Mouse (Mus musculus): ENCODE data around the gene Npepps. TPM values are rescaled to one million over a fixed set of nuclear protein-coding genes. Genes with fewer than 3 reads are reported as not detected.
"Not testable (repeated sequence)": the region's sequence is repeated elsewhere in the genome, so short reads cannot be mapped to it uniquely, and the experiment has no call there.

Gene Npepps
- total RNA-seq, 2 experiments from 2014 or later = 64.2 to 71.8 TPM

DNA sequence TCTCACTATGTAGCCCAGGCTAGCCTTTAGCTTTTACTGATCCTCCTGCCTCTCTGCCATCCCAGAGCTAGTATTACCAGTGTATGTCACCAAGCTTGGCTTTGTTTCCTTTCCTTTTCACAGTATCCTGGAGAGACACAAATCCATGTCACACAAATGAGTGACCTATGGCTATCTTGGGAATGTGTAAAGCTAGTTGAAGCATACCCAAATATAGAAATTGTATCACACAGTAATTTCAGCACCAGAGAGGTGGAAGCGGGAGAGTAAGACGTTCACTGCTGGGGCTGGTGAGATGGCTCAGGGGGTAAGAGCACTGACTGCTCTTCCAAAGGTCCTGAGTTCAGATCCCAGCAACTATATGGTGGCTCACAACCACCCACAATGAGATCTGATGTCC lies 19.5 kb upstream of the Npepps start:
- DNase-seq = no peak
- intact Hi-C loops (cut with DNase I) = no loop called here

GRCm38 (mm10) chr11:97296542-97296941 lies 16.1 kb upstream of the Npepps start:
- DNase-seq = peak; percentile 18 to 52
- intact Hi-C loops (cut with DNase I) = no loop called here

DNA sequence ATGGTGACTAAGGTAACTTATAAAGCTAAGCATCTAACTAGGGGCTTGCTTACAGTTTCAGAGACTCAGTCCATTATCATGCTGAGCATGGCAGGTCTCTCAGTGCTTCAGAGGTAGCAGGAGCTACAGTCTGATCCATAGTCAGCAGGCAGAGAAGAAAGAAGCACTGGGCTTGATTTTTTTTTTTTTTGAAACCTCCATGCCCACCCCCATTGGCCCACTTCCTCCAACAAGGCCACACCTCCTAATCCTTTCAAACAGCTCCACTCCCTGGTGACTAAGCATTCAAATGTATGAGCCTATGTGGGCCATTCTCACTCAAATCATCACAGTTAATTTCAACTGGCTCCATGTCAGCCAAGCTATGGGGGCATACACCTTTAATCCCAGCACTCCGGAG lies 12.3 kb upstream of the Npepps start:
- intact Hi-C loops (cut with DNase I) = no loop called here
- DNase-seq = no peak

- intact Hi-C loops (cut with DNase I) = no loop called here
Observed at GRCm38 (mm10) chr11:97289276-97290230, 9.1 kb upstream of the Npepps start.

GRCm38 (mm10) chr11:97287643-97288042 lies 7.2 kb upstream of the Npepps start:
- intact Hi-C loops (cut with DNase I) = no loop called here
- no peak for DNase-seq

More at GRCm38 (mm10) chr11:97289276-97290230, 9.1 kb upstream of the Npepps start:
- peak; percentile 51 to 72 for DNase-seq

GRCm38 (mm10) chr11:97286973-97287372 lies 6.5 kb upstream of the Npepps start:
- no peak for DNase-seq
- intact Hi-C loops (cut with DNase I) = no loop called here

- intact Hi-C loops (cut with DNase I) = no loop called here
- peak; percentile 27 to 53 for DNase-seq
Observed at GRCm38 (mm10) chr11:97285852-97286775, 5.7 kb upstream of the Npepps start.

GRCm38 (mm10) chr11:97284854-97285253 lies 4.4 kb upstream of the Npepps start:
- intact Hi-C loops (cut with DNase I) = no loop called here
- no peak for DNase-seq

- intact Hi-C loops (cut with DNase I) = no loop called here
- DNase-seq = no peak
Observed at GRCm38 (mm10) chr11:97282179-97282578, 1.7 kb upstream of the Npepps start.

- intact Hi-C loops (cut with DNase I) = loop anchor here (1.0 to 2.0 kb wide), 2 partner anchors 31 to 36 kb away; partner anchors contain the start of gene Mrpl45
- peak; percentile 72 to 78 for DNase-seq
Observed at GRCm38 (mm10) chr11:97279405-97280215, 828 bp downstream of the Npepps start.

DNA sequence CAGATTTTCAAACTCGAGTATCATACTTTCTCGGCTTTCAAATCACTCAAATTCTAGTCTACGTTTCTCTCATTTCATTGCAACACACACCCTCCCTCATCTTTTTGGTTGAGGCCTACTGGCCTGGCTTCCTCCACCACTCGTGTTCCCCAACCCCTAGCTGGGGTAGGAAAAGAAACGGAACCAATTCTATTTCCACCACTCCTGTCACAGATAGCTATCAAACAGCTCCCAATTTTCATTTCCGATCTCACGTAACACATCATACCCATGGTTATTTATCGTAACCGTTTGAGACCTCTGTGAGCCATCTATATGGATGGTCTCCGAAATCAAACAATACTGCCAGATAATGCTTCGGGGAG lies 1.4 kb downstream of the Npepps start:
- DNase-seq = no peak
- intact Hi-C loops (cut with DNase I) = loop anchor here (2.0 kb wide), 1 partner anchor 32 kb away; no protein-coding TSS in a partner anchor

DNA sequence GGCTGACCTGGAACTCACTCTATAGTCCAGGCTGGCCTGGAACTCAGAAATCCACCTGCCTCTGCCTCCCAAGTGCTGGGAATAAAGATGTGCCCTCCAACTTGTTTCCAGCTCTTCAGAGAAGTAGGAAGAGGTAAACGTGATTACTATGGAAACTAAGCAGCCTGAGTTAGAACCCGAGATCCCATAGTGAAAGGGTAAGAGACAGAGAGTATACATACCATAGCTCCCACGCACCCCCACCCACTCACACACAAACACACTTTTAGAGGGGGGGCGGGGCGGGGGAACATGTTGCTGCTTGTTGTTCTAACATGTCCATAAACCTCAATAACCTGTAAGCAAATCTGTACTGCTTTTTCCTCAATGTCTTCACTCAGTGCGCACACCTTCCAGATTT lies 2.0 kb downstream of the Npepps start:
- DNase-seq = no peak
- intact Hi-C loops (cut with DNase I) = loop anchor here (2.0 kb wide), 1 partner anchor 32 kb away; no protein-coding TSS in a partner anchor

DNA sequence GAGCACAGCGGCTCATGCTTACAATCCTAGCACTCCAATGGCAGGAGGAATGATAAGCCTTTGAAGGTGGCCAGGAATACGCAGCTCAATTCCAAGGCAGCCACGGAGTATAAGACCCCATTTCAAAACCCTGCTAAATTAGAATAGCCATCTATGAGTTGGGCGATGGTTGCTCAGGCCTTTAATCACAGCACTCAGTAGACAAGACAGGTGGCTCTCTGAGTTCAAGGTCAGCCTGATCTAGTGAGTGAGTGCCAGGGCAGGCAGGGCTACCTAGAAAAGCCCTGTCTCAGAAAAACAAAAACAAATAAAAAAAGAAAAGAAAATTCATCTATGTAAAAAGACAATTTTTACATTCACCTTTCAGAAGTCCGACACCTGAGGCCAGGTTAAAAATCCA lies 3.3 kb downstream of the Npepps start:
- intact Hi-C loops (cut with DNase I) = no loop called here
- DNase-seq = peak in 1 of 2 experiments; percentile 7

GRCm38 (mm10) chr11:97276019-97276418 lies 4.4 kb downstream of the Npepps start:
- no peak for DNase-seq
- intact Hi-C loops (cut with DNase I) = no loop called here

GRCm38 (mm10) chr11:97275349-97275748 lies 5.1 kb downstream of the Npepps start:
- no peak for DNase-seq
- intact Hi-C loops (cut with DNase I) = no loop called here

GRCm38 (mm10) chr11:97274947-97275346 lies 5.5 kb downstream of the Npepps start:
- intact Hi-C loops (cut with DNase I); DNase-seq: not testable (repeated sequence)

- intact Hi-C loops (cut with DNase I) = no loop called here
- DNase-seq = no peak
Observed at GRCm38 (mm10) chr11:97273613-97274012, 6.8 kb downstream of the Npepps start.

- no peak for DNase-seq
- intact Hi-C loops (cut with DNase I) = no loop called here
Observed at GRCm38 (mm10) chr11:97272835-97273234, 7.6 kb downstream of the Npepps start.

DNA sequence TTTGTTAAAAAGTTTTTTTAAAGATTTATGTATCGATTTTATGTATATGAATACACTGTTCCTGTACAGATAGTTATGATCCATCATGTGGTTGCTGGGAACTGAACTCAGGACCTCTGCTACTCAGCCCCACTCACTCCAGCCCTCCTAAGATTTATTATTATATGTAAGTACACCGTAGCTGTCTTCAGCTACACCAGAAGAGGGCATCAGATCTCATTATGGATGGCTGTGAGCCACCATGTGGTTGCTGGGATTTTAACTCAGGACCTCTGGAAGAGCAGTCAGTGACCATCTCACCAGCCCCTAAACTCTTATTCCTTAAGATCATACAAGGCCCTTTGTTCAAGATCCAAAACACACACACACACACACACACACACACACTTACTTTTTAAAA lies 10.4 kb downstream of the Npepps start:
- intact Hi-C loops (cut with DNase I); DNase-seq: not testable (repeated sequence)

DNA sequence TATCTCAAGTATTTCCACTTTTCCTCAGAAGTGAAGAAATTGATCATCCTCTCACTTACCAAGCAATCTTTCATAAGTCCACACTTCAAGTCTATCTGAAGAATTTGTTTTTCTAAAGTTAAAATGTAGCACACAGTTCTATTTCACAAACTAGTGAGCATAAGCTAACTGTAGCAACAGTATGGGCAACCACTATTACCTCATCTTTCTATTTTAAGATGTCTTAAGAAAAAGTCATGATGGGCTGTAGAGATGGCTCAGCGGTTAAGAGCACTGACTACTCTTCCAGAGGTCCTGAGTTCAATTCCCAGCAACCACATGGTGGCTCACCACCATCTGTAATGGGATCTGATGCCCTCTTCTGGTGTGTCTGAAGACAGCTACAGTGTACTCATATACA lies 13.9 kb downstream of the Npepps start:
- intact Hi-C loops (cut with DNase I); DNase-seq: not testable (repeated sequence)
